Mouse (Mus musculus): ENCODE measurements around the gene Ppp2r5b.

The Ppp2r5b gene

DNA sequence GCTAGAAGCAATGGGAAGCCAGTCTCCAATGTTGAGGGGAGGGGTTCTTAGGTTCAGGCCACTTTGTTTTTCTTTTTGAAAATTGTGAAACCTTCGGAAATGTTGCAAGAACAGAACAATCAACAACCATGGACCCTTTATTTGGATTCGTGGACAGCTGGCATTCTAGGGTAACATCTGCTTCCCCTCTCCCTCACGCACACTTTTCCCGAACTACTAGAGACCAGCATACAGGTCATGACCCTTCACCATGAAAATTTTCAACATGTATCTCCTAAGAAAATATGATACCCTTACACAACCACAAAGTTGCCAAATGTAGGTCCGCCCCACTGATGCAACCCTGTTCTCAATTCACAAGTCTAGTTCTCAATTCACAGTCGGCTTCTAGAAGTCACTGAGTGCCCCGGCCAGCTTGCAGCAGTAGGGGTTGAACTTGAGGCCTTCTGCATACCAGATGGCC lies 33.0 kb upstream of the Ppp2r5b start:
- DNase-seq (ENCODE audit: low spot score) = no peak

GRCm38 (mm10) chr19:6268170-6268528 lies 32.5 kb upstream of the Ppp2r5b start:
- DNase-seq (ENCODE audit: low spot score) = peak; percentile 77

GRCm38 (mm10) chr19:6267306-6268169 lies 31.9 kb upstream of the Ppp2r5b start:
- DNase-seq (ENCODE audit: low spot score) = no peak

GRCm38 (mm10) chr19:6265727-6266182 lies 30.1 kb upstream of the Ppp2r5b start:
- DNase-seq (ENCODE audit: low spot score) = no peak

DNA sequence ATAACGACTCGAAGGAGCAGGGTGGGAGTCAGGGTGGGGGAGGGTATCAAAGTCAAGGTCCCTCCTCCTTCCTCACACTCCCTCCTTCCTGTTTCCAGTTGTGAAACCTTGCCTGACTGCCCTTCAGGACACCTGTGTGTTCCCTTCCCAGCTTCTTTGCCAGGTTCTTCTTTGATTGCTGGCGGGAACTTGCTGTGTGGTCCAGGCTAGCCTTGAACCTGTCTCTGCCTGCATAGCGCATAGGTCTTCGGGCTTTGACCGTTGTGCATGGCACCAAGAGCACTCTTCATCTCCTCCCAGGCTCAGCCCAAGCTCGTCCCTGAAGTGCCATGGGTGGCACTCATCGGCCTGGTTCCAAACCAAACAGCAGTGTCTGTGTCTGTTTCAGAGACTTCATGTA lies 29.3 kb upstream of the Ppp2r5b start:
- DNase-seq (ENCODE audit: low spot score) = no peak

DNA sequence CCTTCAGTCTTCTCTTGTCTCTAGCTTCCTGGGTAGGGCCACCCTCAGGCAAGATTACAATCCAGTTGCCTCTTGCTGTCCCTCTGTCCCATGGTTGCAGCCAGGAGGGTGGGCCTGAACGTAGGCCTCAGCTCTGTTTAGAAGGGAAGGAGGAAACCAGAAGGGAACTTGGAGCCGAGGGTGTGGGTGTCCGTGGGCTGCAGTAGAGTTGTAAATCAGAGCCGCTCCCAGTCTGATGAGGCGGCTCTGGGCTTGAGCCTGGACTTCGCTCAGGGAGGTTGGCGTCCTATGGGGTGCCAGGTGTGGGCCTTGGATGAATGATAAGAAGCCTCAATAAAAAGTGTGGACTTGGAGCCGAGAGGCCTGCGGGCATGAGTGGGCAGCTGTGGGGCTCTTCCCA lies 28.5 kb upstream of the Ppp2r5b start:
- DNase-seq (ENCODE audit: low spot score) = no peak

- DNase-seq (ENCODE audit: low spot score) = no peak
Observed at GRCm38 (mm10) chr19:6262839-6263433, 27.3 kb upstream of the Ppp2r5b start.

DNA sequence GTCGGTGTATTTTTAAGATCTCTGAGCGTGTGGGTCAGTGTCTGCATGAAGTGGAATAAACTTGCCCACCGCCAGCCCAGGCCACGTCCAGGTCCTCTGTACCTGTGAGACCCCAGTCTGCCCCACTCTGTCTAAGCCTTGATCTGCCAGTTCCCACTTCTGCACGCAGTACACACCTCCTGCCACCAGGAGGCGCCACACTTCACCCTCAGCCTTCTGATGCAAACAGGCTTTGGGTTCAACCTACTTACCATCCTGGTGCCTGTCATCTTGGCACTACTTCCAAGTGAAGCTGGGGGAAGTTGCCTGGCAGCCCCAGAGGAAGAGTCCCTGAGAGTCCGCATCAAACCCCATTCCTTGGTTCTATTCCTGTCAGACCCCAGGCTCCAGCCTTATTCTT lies 26.6 kb upstream of the Ppp2r5b start:
- no peak for DNase-seq (ENCODE audit: low spot score)

DNA sequence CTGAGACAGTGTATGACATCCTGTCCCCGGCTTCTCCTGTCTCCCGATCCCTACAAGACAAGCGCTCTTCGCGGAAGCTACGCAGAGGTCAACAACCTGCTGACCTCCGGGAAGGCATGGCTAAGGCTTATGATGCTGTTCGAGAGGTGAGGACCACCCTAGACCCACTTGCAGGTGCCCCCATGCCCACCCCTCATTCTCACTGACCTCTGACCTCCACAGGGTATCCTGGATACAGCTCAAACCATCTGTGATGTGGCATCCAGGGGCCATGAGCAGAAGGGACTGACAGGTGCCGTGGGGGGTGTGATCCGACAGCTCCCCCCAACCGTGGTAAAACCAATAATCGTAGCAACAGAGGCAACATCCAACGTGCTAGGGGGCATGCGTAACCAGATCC lies 25.7 kb upstream of the Ppp2r5b start:
- no peak for DNase-seq (ENCODE audit: low spot score)

GRCm38 (mm10) chr19:6260946-6261345 lies 25.3 kb upstream of the Ppp2r5b start:
- DNase-seq (ENCODE audit: low spot score) = no peak

DNA sequence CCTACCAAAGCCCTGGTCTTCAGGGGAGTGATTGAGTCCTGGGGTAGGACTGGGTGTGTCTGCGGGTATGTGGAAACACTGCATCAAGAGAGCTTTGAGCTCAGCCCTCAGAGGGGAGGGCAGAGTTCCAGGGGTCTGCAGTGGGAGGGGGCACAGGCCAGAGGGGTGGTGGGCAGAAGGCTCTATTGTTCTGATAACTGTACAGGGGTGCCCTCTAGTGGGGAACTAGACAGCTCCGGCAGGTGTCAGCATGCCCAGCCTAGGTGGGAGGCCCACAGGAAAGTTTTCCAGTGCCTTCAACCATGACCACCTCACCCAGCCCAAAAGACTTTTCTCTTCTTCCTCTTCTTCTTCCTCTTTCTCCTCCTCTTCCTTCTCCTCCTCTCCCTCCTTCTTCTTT lies 24.8 kb upstream of the Ppp2r5b start:
- DNase-seq (ENCODE audit: low spot score) = no peak

DNA sequence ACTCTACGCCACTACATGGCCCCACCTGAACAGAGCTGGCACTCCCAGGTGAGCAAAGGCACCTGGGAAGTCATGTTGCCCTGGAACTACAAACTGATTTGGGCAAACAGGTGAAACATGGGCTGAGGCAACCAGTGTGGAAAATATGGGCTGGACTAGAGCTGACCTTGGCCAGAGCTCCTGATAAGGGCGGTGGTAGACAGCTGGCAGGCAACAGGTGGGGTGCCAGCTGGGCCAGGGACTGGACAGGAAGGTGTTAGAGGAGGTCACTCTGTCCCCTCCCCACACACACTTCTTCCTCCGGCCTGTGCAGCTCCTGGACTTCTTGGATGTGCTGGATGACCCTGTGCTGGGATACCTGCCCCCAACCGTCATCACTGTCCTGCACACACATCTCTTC lies 17.3 kb upstream of the Ppp2r5b start:
- no peak for DNase-seq (ENCODE audit: low spot score)

- no peak for DNase-seq (ENCODE audit: low spot score)
Observed at GRCm38 (mm10) chr19:6247526-6248300, 12.0 kb upstream of the Ppp2r5b start.

DNA sequence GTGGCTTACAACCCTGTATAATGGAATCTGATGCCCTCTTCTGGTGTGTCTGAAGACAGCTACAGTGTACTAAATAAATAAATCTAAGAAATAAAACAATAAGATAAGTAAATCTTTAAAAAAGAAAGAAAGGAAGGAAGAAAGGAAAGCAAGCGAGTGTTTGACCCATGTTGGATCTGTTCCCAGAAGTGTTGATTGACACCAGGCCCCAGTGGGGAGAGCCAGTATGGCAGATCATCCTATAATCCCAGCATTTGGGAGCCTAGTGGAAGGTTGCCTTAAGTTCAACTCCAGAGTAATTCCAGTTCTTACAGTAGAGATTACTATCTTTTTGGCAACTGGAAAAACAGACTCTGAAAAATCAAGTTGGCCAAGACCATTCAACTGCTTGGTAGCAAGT lies 10.1 kb upstream of the Ppp2r5b start:
- DNase-seq (ENCODE audit: low spot score) = no peak

DNA sequence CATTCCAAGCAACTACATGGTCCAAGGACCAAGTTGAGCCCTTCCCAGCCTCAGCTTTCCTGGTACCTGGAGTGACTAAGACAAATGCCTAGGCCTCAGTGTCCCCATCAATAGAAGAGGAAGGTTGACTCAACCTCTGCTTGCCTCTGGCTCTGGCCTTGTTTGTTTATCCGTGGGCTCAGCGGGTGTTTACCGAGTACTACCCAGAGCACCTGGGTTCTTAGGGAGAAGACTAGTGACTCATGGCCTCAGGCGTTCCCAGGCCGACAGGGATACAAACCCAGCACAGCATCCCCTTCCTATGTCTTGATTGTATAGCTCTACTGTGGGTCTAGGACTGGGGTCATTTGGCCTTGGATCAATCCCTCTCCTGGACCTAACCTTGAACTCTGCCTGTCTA lies 7.6 kb upstream of the Ppp2r5b start:
- no peak for DNase-seq (ENCODE audit: low spot score)

GRCm38 (mm10) chr19:6242281-6242680 lies 6.6 kb upstream of the Ppp2r5b start:
- DNase-seq (ENCODE audit: low spot score) = no peak

DNA sequence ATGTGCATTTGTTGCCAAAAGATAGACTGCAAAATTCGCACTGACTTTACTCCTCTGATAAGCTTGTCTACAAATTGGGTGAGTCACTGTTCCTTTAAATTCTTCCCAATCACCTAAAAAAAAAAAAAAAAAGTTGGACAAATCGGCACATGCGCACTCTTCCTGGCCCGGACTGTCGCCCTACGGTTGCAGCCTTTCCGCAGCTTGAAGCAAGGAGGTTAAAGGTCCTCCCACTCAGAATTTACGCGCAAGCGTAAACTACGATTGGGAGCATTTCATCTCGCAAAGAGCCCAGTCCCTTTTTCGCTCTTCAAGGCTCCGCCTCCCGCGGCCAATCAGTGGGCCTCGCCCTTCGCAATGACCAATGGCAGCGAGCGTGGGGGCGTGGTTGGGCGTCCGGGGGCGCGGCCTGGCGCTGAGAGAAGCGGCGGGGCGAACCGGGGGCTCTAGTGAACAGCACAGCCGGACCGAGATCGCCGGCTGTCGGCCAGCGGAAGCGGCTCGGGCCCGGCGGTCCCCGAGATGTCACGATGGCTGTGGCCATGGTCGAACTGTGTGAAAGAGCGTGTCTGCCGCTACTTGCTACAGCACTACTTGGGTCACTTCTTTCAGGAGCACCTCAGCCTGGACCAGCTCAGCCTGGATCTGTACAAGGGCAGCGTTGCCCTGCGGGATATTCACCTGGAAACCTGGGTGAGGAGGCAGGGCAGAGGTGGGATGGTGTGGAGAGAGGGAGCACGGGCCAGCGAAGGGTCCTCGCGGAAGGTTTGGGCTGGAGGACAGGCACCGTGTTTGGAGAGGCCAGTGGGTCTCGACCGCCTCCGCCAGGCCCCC lies 5.8 kb upstream of the Ppp2r5b start, which contains the start of gene Atg2a:
Gene Atg2a (plus strand): TSS at position 395 of the 834 bp plus-strand sequence.
- peak; percentile 97 for DNase-seq (ENCODE audit: low spot score)

- no peak for DNase-seq (ENCODE audit: low spot score)
Observed at GRCm38 (mm10) chr19:6240725-6241124, 5.1 kb upstream of the Ppp2r5b start.

DNA sequence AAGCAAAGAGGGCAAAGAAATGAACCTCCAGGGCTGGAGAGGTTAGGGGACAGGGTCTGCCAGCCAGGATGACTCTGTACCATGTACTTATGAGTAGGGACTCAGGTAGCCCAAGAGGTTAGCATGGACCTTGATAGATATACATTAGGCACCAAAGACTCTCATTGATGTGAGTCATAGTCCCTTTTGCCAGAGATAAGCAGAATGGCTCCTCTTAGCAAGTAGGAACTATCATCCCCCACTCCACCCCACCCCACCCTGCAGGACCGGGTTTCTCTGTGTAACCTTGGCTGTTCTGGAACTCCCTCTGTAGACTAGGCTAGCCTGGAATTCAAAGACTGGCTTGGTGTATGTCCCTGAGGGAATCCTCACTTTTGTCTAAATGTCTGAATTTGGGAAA lies 4.5 kb upstream of the Ppp2r5b start:
- DNase-seq (ENCODE audit: low spot score) = no peak

DNA sequence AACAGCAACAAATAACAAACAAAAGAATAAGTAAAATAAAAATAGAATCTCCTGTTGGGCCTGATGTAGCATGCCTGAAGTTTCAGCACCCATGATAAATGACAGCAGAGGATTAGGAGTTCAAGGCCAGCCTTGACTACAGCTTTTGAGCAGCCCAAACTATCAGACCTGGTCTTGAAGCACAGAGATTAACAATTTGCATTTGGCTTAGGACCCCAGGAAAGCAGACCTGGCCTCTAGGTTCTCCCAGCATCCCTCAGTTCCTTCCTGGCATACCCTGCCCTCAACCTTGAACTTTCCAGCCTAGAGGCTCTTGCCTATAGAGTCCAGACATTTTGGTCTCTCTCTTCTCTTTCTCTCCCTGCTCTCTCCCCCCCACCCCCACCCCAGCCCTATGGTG lies 3.1 kb upstream of the Ppp2r5b start:
- no peak for DNase-seq (ENCODE audit: low spot score)

GRCm38 (mm10) chr19:6236842-6237241 lies 1.2 kb upstream of the Ppp2r5b start:
- no peak for DNase-seq (ENCODE audit: low spot score)

- peak; percentile 86 for DNase-seq (ENCODE audit: low spot score)
Observed at GRCm38 (mm10) chr19:6236053-6236441, 375 bp upstream of the Ppp2r5b start.

Data from layer of hippocampus, adult 9-10 months (tissue).